Mouse (Mus musculus): ENCODE results near the gene Cep57l1.
"Not testable (repeated sequence)": the region's sequence is repeated elsewhere in the genome, so short reads cannot be mapped to it uniquely, and the experiment has no call there.

Cep57l1 gene

GRCm38 (mm10) chr10:41809771-41810563 is at the start of gene Cep57l1, which contains the start of gene Sesn1:
Gene Cep57l1 (minus strand): TSS chr10:41809871.
Gene Sesn1 (plus strand): TSS chr10:41809935.
- peak; percentile 92 for DNase-seq

GRCm38 (mm10) chr10:41848721-41849120 is 39.0 kb upstream of the Cep57l1 start:
- DNase-seq, result no peak

- no peak for DNase-seq
Measured at GRCm38 (mm10) chr10:41847737-41848136, 38.1 kb upstream of the Cep57l1 start.

GRCm38 (mm10) chr10:41838911-41839310 is 29.2 kb upstream of the Cep57l1 start:
- no peak for DNase-seq

- DNase-seq, result peak; percentile 51
Measured at GRCm38 (mm10) chr10:41834131-41834530, 24.5 kb upstream of the Cep57l1 start.

- no peak for DNase-seq
Measured at GRCm38 (mm10) chr10:41832191-41832590, 22.5 kb upstream of the Cep57l1 start.

GRCm38 (mm10) chr10:41830851-41831522 is 21.3 kb upstream of the Cep57l1 start:
- DNase-seq, result peak; percentile 77

GRCm38 (mm10) chr10:41830445-41830844 is 20.8 kb upstream of the Cep57l1 start:
- no peak for DNase-seq

- no peak for DNase-seq
Measured at GRCm38 (mm10) chr10:41829980-41830379, 20.3 kb upstream of the Cep57l1 start.

GRCm38 (mm10) chr10:41829191-41829590 is 19.5 kb upstream of the Cep57l1 start:
- DNase-seq, result no peak

- DNase-seq, result no peak
Measured at GRCm38 (mm10) chr10:41827784-41828183, 18.1 kb upstream of the Cep57l1 start.

GRCm38 (mm10) chr10:41826526-41827116 is 16.9 kb upstream of the Cep57l1 start:
- DNase-seq, result no peak

- no peak for DNase-seq
Measured at GRCm38 (mm10) chr10:41825996-41826395, 16.3 kb upstream of the Cep57l1 start.

- DNase-seq, result no peak
Measured at GRCm38 (mm10) chr10:41825041-41825440, 15.4 kb upstream of the Cep57l1 start.

GRCm38 (mm10) chr10:41823916-41824315 is 14.2 kb upstream of the Cep57l1 start:
- DNase-seq, result no peak

- DNase-seq, result not testable (repeated sequence)
Measured at GRCm38 (mm10) chr10:41823282-41823675, 13.6 kb upstream of the Cep57l1 start.

GRCm38 (mm10) chr10:41822573-41823281 is 13.1 kb upstream of the Cep57l1 start:
- DNase-seq, result no peak

GRCm38 (mm10) chr10:41821171-41821570 is 11.5 kb upstream of the Cep57l1 start:
- DNase-seq, result no peak

- DNase-seq, result no peak
Measured at GRCm38 (mm10) chr10:41820401-41820800, 10.7 kb upstream of the Cep57l1 start.

GRCm38 (mm10) chr10:41819307-41819706 is 9.6 kb upstream of the Cep57l1 start:
- no peak for DNase-seq

- not testable (repeated sequence) for DNase-seq
Measured at GRCm38 (mm10) chr10:41818733-41819070, 9.0 kb upstream of the Cep57l1 start.

GRCm38 (mm10) chr10:41818036-41818732 is 8.5 kb upstream of the Cep57l1 start:
- no peak for DNase-seq

GRCm38 (mm10) chr10:41816516-41816915 is 6.8 kb upstream of the Cep57l1 start:
- no peak for DNase-seq

Measured in thymus, postnatal 14 days (tissue).